8 mouse cellular contexts compared by ENCODE assay signal in genomic region chr19:40587491-40588292, GRCm38 (mm10). TPM values are rescaled to one million over a fixed set of nuclear protein-coding genes. Genes with fewer than 3 reads are reported as not detected.
DNase-seq lines count a peak whose midpoint lies in the region; ATAC-seq and TF ChIP-seq lines count a peak whose summit lies in the region.

No protein-coding gene starts in this region.

- no peaks in the 10 kb centered on the region for H3K27me3 ChIP-seq in heart, embryonic 13.5 days (replicated peaks)
- H3K27me3 ChIP-seq in E14TG2a.4 (ENCODE audit: insufficient read depth, low read length): peaks cover 12% of the 10 kb centered on the region; the same call in 1 of the 2 replicates
- no peaks in the 10 kb centered on the region for H3K27me3 ChIP-seq in forebrain, embryonic 10.5 days (ENCODE audit: poor library complexity, severe bottlenecking)
- H3K27me3 ChIP-seq in liver, embryonic 15.5 days: no peaks in the 10 kb centered on the region

- no peak for DNase-seq in heart, postnatal 36 days
- no peak for DNase-seq in forebrain, embryonic 10.5 days (ENCODE audit: extremely low spot score, low spot score)
- no peak for DNase-seq in adrenal gland, postnatal 10 days
- DNase-seq in ovary, postnatal 36 days (ENCODE audit: low spot score): no peak
- DNase-seq in left cerebral cortex, postnatal 25 days (ENCODE audit: low spot score in 2 of 2): no peak

- H3K4me2 ChIP-seq in heart, embryonic 13.5 days: peak overlapping the region; percentile 95
- H3K4me2 ChIP-seq in liver, embryonic 15.5 days: peak overlapping the region; percentile 88

- intact Hi-C loops in heart, postnatal 36 days (cut with DNase I): loop anchor here (2.0 to 5.0 kb wide), 2 partner anchors 23 to 425 kb away; no protein-coding TSS in a partner anchor
- intact Hi-C loops in left cerebral cortex, postnatal 25 days (cut with DNase I): loop anchor here (5.0 kb wide), 1 partner anchor 245 kb away; the partner anchor contains the start of gene Ccnj

- whole genome bisulfite sequencing in heart, embryonic 13.5 days: 5% methylated on average over 30 of the region's 30 CpGs
- WGBS in forebrain, embryonic 10.5 days: 6% methylated on average over 30 of the region's 30 CpGs
- 1% methylated on average over 30 of the region's 30 CpGs for WGBS in liver, embryonic 15.5 days (ENCODE audit: insufficient replicate concordance)

- H3K36me3 ChIP-seq in heart, embryonic 13.5 days: peaks cover 36% of the 10 kb centered on the region
- peaks cover 29% of the 10 kb centered on the region for H3K36me3 ChIP-seq in E14TG2a.4 (ENCODE audit: insufficient read depth, low read length)
- peaks cover 34% of the 10 kb centered on the region for H3K36me3 ChIP-seq in forebrain, embryonic 10.5 days (replicated peaks)
- peaks cover 22% of the 10 kb centered on the region for H3K36me3 ChIP-seq in liver, embryonic 15.5 days (replicated peaks)

- H3K9me3 ChIP-seq in heart, embryonic 13.5 days: no peaks in the 10 kb centered on the region
- H3K9me3 ChIP-seq in E14TG2a.4 (ENCODE audit: low read length): no peaks in the 10 kb centered on the region
- no peaks in the 10 kb centered on the region for H3K9me3 ChIP-seq in forebrain, embryonic 10.5 days
- no peaks in the 10 kb centered on the region for H3K9me3 ChIP-seq in liver, embryonic 15.5 days (replicated peaks)

- H3K4me1 ChIP-seq in heart, embryonic 13.5 days: peaks cover 19% of the 10 kb centered on the region
- H3K4me1 ChIP-seq in E14TG2a.4 (replicated peaks; ENCODE audit: low read depth, low read length): peaks cover 33% of the 10 kb centered on the region
- H3K4me1 ChIP-seq in forebrain, embryonic 10.5 days: peaks cover 24% of the 10 kb centered on the region
- H3K4me1 ChIP-seq in liver, embryonic 15.5 days (replicated peaks): peaks cover 37% of the 10 kb centered on the region

- H3K9ac ChIP-seq in heart, embryonic 13.5 days: peak overlapping the region; percentile 91
- peak overlapping the region; percentile 61 for H3K9ac ChIP-seq in liver, embryonic 15.5 days

- H3K27ac ChIP-seq in heart, embryonic 13.5 days (replicated peaks): peak overlapping the region; percentile 56
- H3K27ac ChIP-seq in forebrain, embryonic 10.5 days: peak overlapping the region; percentile 91
- peak overlapping the region; percentile 73 for H3K27ac ChIP-seq in liver, embryonic 15.5 days (replicated peaks)

- no peak for TF ChIP-seq CTCF in E14TG2a.4 (conservative IDR thresholded peaks at IDR 0.05; ENCODE audit: low read length)

- H3K4me3 ChIP-seq in heart, embryonic 13.5 days: peak overlapping the region; percentile 94
- H3K4me3 ChIP-seq in E14TG2a.4 (replicated peaks; ENCODE audit: low read length): peak overlapping the region; percentile 87
- peak overlapping the region; percentile 77 for H3K4me3 ChIP-seq in forebrain, embryonic 10.5 days
- H3K4me3 ChIP-seq in liver, embryonic 15.5 days (replicated peaks): peak overlapping the region; percentile 73

- ATAC-seq in heart, embryonic 13.5 days (ENCODE audit: extremely low read depth, insufficient number of reproducible peaks, low FRiP score, low TSS enrichment): peak; percentile 47
- ATAC-seq in liver, embryonic 15.5 days (ENCODE audit: insufficient read depth): peak; percentile 61

RNA-seq across cellular contexts. Expression of gene Aldh18a1, which starts 0.6 kb away (rescaled TPM):
- polyA plus RNA-seq in heart, embryonic 13.5 days (2015; fragmentation: Nextera tagmentation; extraction: Ambion mirVana): 40.7 and 42.0 TPM in 2 replicates
- total RNA-seq in heart, postnatal 36 days (2021): 1 to 10 TPM; 6.7 to 7.6 TPM
- 114 and 115 TPM in 2 replicates for polyA plus RNA-seq in forebrain, embryonic 10.5 days (2016; fragmentation: Nextera tagmentation; extraction: Ambion mirVana)
- polyA plus RNA-seq in liver, embryonic 15.5 days (2015; fragmentation: Nextera tagmentation; extraction: Ambion mirVana): 29.0 and 33.1 TPM in 2 replicates
- total RNA-seq in adrenal gland, postnatal 10 days (2021): 10 to 100 TPM; 24.7 to 24.8 TPM
- total RNA-seq in left cerebral cortex, postnatal 25 days (2021): 10 to 100 TPM; 23.1 to 30.4 TPM

RNA-seq across cellular contexts. Expression of gene Tctn3, which starts 24.3 kb away (rescaled TPM):
- 8.1 and 9.6 TPM in 2 replicates for polyA plus RNA-seq in heart, embryonic 13.5 days (2015; fragmentation: Nextera tagmentation; extraction: Ambion mirVana)
- 1 to 10 TPM; 7.4 to 8.0 TPM for total RNA-seq in heart, postnatal 36 days (2021)
- 12.0 and 12.6 TPM in 2 replicates for polyA plus RNA-seq in forebrain, embryonic 10.5 days (2016; fragmentation: Nextera tagmentation; extraction: Ambion mirVana)
- polyA plus RNA-seq in liver, embryonic 15.5 days (2015; fragmentation: Nextera tagmentation; extraction: Ambion mirVana): 1.9 and 2.0 TPM in 2 replicates
- total RNA-seq in adrenal gland, postnatal 10 days (2021): 1 to 10 TPM; 5.4 to 7.1 TPM
- total RNA-seq in left cerebral cortex, postnatal 25 days (2021): 10 to 100 TPM; 22.4 to 24.5 TPM

RNA-seq across cellular contexts. Expression of gene Entpd1, which starts 24.5 kb away (rescaled TPM):
- polyA plus RNA-seq in heart, embryonic 13.5 days (2015; fragmentation: Nextera tagmentation; extraction: Ambion mirVana): 8.0 and 9.2 TPM in 2 replicates
- total RNA-seq in heart, postnatal 36 days (2021): 10 to 100 TPM; 25.0 to 33.2 TPM
- 2.6 and 3.7 TPM in 2 replicates for polyA plus RNA-seq in forebrain, embryonic 10.5 days (2016; fragmentation: Nextera tagmentation; extraction: Ambion mirVana)
- 3.8 and 4.7 TPM in 2 replicates for polyA plus RNA-seq in liver, embryonic 15.5 days (2015; fragmentation: Nextera tagmentation; extraction: Ambion mirVana)
- 10 to 100 TPM; 27.2 to 32.8 TPM for total RNA-seq in adrenal gland, postnatal 10 days (2021)
- total RNA-seq in left cerebral cortex, postnatal 25 days (2021): 10 to 100 TPM; 18.9 to 22.6 TPM
